Mouse (Mus musculus): ENCODE measurements around the gene Mga. TPM values are rescaled to one million over a fixed set of nuclear protein-coding genes. Genes with fewer than 3 reads are reported as not detected.

The Mga gene
- total and polyA plus RNA-seq, 3 experiments, result 45.7 to 224 (median 60.9) TPM

DNA sequence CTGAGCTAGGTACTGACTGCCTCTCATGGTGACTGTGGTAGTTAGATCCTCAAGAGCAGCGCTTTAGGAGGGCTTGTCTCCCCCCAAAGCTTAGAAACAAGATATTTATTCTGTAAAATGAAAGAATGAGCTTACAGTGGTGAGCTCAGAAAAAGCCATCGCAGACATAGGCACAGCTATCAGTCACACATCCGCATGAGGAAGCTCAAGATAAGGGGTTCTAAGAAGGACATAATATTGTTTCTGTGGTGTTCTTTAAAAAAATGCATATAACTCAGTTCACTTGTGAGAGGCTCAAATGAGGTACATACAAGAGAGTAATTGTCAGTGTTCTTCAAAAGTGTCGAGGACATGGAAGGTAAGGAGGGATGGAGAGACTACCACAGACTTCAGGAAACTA lies 118.9 kb downstream of the Mga start (continued):
- no peak for TF ChIP-seq CTCF (IDR thresholded peaks at IDR 0.05 in 2 of 3, conservative IDR thresholded peaks at IDR 0.05 in 1 of 3; ENCODE audit: control insufficient read depth in 1 of 3, insufficient read depth in 1 of 3, low read depth in 2 of 3, low read length in 3 of 3, poor library complexity in 1 of 3, severe bottlenecking in 1 of 3)

DNA sequence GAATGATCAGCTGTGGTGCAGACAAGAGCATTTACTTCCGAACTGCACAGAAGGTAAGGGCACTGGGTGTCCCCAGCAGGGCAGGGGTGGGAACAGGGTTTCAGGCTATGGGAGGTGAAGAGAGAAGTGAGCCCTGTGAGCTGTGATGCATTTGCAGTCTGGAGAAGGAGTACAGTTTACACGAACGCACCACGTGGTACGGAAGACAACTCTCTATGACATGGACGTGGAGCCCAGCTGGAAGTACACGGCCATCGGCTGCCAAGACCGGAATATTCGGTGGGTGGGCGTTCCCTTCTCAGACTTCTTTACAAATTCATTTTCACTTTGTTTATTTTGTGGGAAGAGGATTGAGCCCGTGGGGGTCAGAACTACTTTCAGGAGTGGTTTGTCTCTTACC lies 120.6 kb downstream of the Mga start:
- Histone ChIP-seq H3K9me3 (replicated peaks; ENCODE audit: insufficient read depth, low read length) (no peaks in the 10 kb centered on the region), H3K4me3 (ENCODE audit: control insufficient read depth in 1 of 2, insufficient read depth in 1 of 2, low read depth in 2 of 2, low read length in 2 of 2) (no peak overlapping the region), H3K27ac (ENCODE audit: control insufficient read depth, low read depth, low read length) (no peak overlapping the region), H3K27me3 (ENCODE audit: control insufficient read depth in 1 of 2, insufficient read depth in 2 of 2, low read length in 2 of 2) (no peaks in the 10 kb centered on the region), H3K9ac (ENCODE audit: control insufficient read depth, low read depth, low read length, poor library complexity, severe bottlenecking) (no peak overlapping the region), H3K36me3 (ENCODE audit: control insufficient read depth in 1 of 2, insufficient read depth in 2 of 2, low read length in 2 of 2) (peaks cover 0 to 32% of the 10 kb centered on the region in 2 experiments; a peak in 2 of 4 replicates), H3K79me2 (ENCODE audit: control insufficient read depth, insufficient read depth, low read length, poor library complexity) (no peaks in the 10 kb centered on the region), H3K4me1 (ENCODE audit: control insufficient read depth in 1 of 2, insufficient read depth in 2 of 2, low read length in 2 of 2) (peaks cover 13 to 29% of the 10 kb centered on the region in 2 experiments)
- no peak for DNase-seq (ENCODE audit: low read depth, low spot score)
- TF ChIP-seq ZNF384 (IDR thresholded peaks at IDR 0.05; ENCODE audit: low read depth, low read length) (no peak), JUND (IDR thresholded peaks at IDR 0.05; ENCODE audit: low read depth, low read length) (no peak), CTCF (IDR thresholded peaks at IDR 0.05 in 2 of 3, conservative IDR thresholded peaks at IDR 0.05 in 1 of 3; ENCODE audit: control insufficient read depth in 1 of 3, insufficient read depth in 1 of 3, low read depth in 2 of 3, low read length in 3 of 3, poor library complexity in 1 of 3, severe bottlenecking in 1 of 3) (no peak), ETS1 (IDR thresholded peaks at IDR 0.05; ENCODE audit: low read depth, low read length) (no peak), MAX (IDR thresholded peaks at IDR 0.05; ENCODE audit: low read length) (no peak), USF2 (IDR thresholded peaks at IDR 0.05; ENCODE audit: borderline replicate concordance in 1 of 2, insufficient read depth in 1 of 2, low read depth in 1 of 2, low read length in 2 of 2) (no peak), POLR2AphosphoS5 (IDR thresholded peaks at IDR 0.05; ENCODE audit: borderline replicate concordance, low read depth, low read length) (no peak), HCFC1 (IDR thresholded peaks at IDR 0.05; ENCODE audit: low read depth, low read length) (no peak)

Other genes starting within 250 kb of the Mga start
- 25.3 and 25.8 TPM in 2 replicates for gene Ndufaf1, start 234.4 kb upstream of the Mga start, total RNA-seq (2012; rRNA removed)
- 10 to 100 TPM in 1 of 2 experiments, not detected in 1; 18.0 TPM for gene Ndufaf1, start 234.4 kb upstream of the Mga start, polyA plus RNA-seq (2012; ENCODE audit: insufficient read depth in 1 of 2, insufficient read length in 2 of 2, low read depth in 1 of 2, low replicate concordance in 2 of 2, missing spikeins in 1 of 2)
- 10.6 and 12.8 TPM in 2 replicates for gene Rtf1, start 222.2 kb upstream of the Mga start, total RNA-seq (2012; rRNA removed)
- gene Rtf1, start 222.2 kb upstream of the Mga start, polyA plus RNA-seq (2012; ENCODE audit: insufficient read depth in 1 of 2, insufficient read length in 2 of 2, low read depth in 1 of 2, low replicate concordance in 2 of 2, missing spikeins in 1 of 2), result 10 to 100 TPM in 1 of 2 experiments, not detected in 1; 46.0 TPM
- gene Itpka, start 154.9 kb upstream of the Mga start, total RNA-seq (2012; rRNA removed), result 1.8 and 2.1 TPM in 2 replicates
- gene Itpka, start 154.9 kb upstream of the Mga start, polyA plus RNA-seq (2012; ENCODE audit: insufficient read depth in 1 of 2, insufficient read length in 2 of 2, low read depth in 1 of 2, low replicate concordance in 2 of 2, missing spikeins in 1 of 2), result 1 to 10 TPM in 1 of 2 experiments, not detected in 1; 3.1 TPM
- gene Ltk, start 136.8 kb upstream of the Mga start, total RNA-seq (2012; rRNA removed), result 0.23 and 0.33 TPM in 2 replicates
- 1 to 10 TPM in 1 of 2 experiments, not detected in 1; 2.5 TPM for gene Ltk, start 136.8 kb upstream of the Mga start, polyA plus RNA-seq (2012; ENCODE audit: insufficient read depth in 1 of 2, insufficient read length in 2 of 2, low read depth in 1 of 2, low replicate concordance in 2 of 2, missing spikeins in 1 of 2)
- gene Rpap1, start 109.7 kb upstream of the Mga start, total RNA-seq (2012; rRNA removed), result 12.9 and 13.6 TPM in 2 replicates
- gene Rpap1, start 109.7 kb upstream of the Mga start, polyA plus RNA-seq (2012; ENCODE audit: insufficient read depth in 1 of 2, insufficient read length in 2 of 2, low read depth in 1 of 2, low replicate concordance in 2 of 2, missing spikeins in 1 of 2), result 10 to 100 TPM in 1 of 2 experiments, not detected in 1; 26.8 TPM
- gene Tyro3, start 99.5 kb upstream of the Mga start, total RNA-seq (2012; rRNA removed), result 11.0 and 11.2 TPM in 2 replicates
- 10 to 100 TPM in 1 of 2 experiments, not detected in 1; 15.2 TPM for gene Tyro3, start 99.5 kb upstream of the Mga start, polyA plus RNA-seq (2012; ENCODE audit: insufficient read depth in 1 of 2, insufficient read length in 2 of 2, low read depth in 1 of 2, low replicate concordance in 2 of 2, missing spikeins in 1 of 2)
- gene Mapkbp1, start 75.5 kb downstream of the Mga start, total RNA-seq (2012; rRNA removed), result 2.5 and 3.8 TPM in 2 replicates
- gene Mapkbp1, start 75.5 kb downstream of the Mga start, polyA plus RNA-seq (2012; ENCODE audit: insufficient read depth in 1 of 2, insufficient read length in 2 of 2, low read depth in 1 of 2, low replicate concordance in 2 of 2, missing spikeins in 1 of 2), result 1 to 10 TPM in 1 of 2 experiments, not detected in 1; 4.9 TPM
- gene Jmjd7, start 130.3 kb downstream of the Mga start, total RNA-seq (2012; rRNA removed), result 4.2 and 5.9 TPM in 2 replicates
- gene Jmjd7, start 130.3 kb downstream of the Mga start, polyA plus RNA-seq (2012; ENCODE audit: insufficient read depth in 1 of 2, insufficient read length in 2 of 2, low read depth in 1 of 2, low replicate concordance in 2 of 2, missing spikeins in 1 of 2), result 10 to 100 TPM in 1 of 2 experiments, not detected in 1; 12.0 TPM
- 0.46 and 0.96 TPM in 2 replicates for gene Gm28042, start 130.3 kb downstream of the Mga start, total RNA-seq (2012; rRNA removed)
- gene Gm28042, start 130.3 kb downstream of the Mga start, polyA plus RNA-seq (2012; ENCODE audit: insufficient read depth in 1 of 2, insufficient read length in 2 of 2, low read depth in 1 of 2, low replicate concordance in 2 of 2, missing spikeins in 1 of 2), result 1 to 10 TPM in 1 of 2 experiments, not detected in 1; 1.7 TPM
- 0.54 and 0.59 TPM in 2 replicates for gene Pla2g4b, start 136.2 kb downstream of the Mga start, total RNA-seq (2012; rRNA removed)
- gene Pla2g4b, start 136.2 kb downstream of the Mga start, polyA plus RNA-seq (2012; ENCODE audit: insufficient read depth in 1 of 2, insufficient read length in 2 of 2, low read depth in 1 of 2, low replicate concordance in 2 of 2, missing spikeins in 1 of 2), result under 1 TPM in 1 of 2 experiments, not detected in 1; 0.32 TPM

All from MEL (cell line).